Mouse (Mus musculus): ENCODE data around the gene Smoc2. TPM values are rescaled to one million over a fixed set of nuclear protein-coding genes. Genes with fewer than 3 reads are reported as not detected.

Gene Smoc2
- polyA plus RNA-seq, 1 experiment from 2014 or later = 3.5 TPM

DNA sequence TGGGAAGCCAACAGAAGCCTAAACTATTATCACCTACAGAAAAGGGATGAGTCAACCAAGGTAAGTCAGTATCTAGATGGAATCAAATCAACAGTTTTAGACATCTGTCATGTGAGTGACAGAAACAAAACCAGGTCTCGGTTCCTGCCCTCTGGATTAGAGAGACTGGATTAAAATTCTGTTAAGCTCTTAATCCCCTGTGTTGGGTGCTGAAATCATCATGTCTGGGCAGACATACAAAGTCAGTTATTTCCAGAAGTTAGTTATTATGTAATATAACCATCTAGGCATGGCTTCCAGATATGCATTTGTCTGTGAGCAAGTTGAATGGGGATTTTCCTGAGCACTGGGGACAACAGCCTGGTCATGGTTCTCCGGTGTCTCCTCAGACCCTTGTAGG, 33.0 kb upstream of the Smoc2 start:
- Histone ChIP-seq H3K27me3 (ENCODE audit: control insufficient read depth, insufficient read depth, low read length) (no peaks in the 10 kb centered on the region), H3K9me3 (ENCODE audit: control insufficient read depth, low read length) (no peaks in the 10 kb centered on the region), H3K9ac (no peak overlapping the region), H3K27ac (no peak overlapping the region), H3K4me2 (replicated peaks) (no peak overlapping the region), H3K36me3 (replicated peaks; ENCODE audit: control insufficient read depth, insufficient read depth) (no peaks in the 10 kb centered on the region), H3K4me1 (replicated peaks; ENCODE audit: control insufficient read depth, insufficient read depth, low read length) (no peaks in the 10 kb centered on the region), H3K4me3 (replicated peaks; ENCODE audit: low read length) (no peak overlapping the region)
- ATAC-seq (ENCODE audit: low FRiP score) (no peak), DNase-seq (ENCODE audit: low spot score) (no peak)
- WGBS = 90% methylated on average over 2 of the region's 2 CpGs

DNA sequence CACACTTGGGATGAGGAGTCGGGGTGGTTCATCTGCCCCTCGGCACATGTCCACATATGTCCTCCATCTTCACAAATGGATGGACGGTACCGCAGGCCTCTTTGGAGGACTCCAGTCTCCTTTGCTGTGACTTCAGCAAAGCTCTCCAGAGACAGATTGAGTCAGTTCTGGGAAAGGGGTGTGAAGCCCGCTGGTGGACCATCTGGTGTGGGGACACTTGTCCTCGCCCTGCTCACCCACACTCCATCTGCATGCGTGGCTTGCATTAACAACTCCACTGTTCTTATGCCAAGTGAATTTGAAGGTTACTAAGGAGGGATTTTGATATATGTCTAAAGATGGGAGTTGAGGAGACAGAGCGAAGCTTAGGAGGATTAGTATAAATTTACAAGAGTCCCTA, 31.4 kb upstream of the Smoc2 start:
- WGBS = 90% methylated on average over 8 of the region's 8 CpGs
- Histone ChIP-seq H3K4me1 (replicated peaks; ENCODE audit: control insufficient read depth, insufficient read depth, low read length) (no peaks in the 10 kb centered on the region), H3K9me3 (ENCODE audit: control insufficient read depth, low read length) (no peaks in the 10 kb centered on the region), H3K4me3 (replicated peaks; ENCODE audit: low read length) (no peak overlapping the region), H3K27ac (no peak overlapping the region), H3K27me3 (ENCODE audit: control insufficient read depth, insufficient read depth, low read length) (no peaks in the 10 kb centered on the region), H3K9ac (no peak overlapping the region), H3K36me3 (replicated peaks; ENCODE audit: control insufficient read depth, insufficient read depth) (no peaks in the 10 kb centered on the region), H3K4me2 (replicated peaks) (no peak overlapping the region)
- DNase-seq (ENCODE audit: low spot score) (no peak), ATAC-seq (ENCODE audit: low FRiP score) (no peak)

- H3K4me3 ChIP-seq (replicated peaks; ENCODE audit: low read length) = no peak overlapping the region
- DNase-seq (ENCODE audit: low spot score) = no peak
- H3K9me3 ChIP-seq (ENCODE audit: control insufficient read depth, low read length) = no peaks in the 10 kb centered on the region
- no peaks in the 10 kb centered on the region for H3K4me1 ChIP-seq (replicated peaks; ENCODE audit: control insufficient read depth, insufficient read depth, low read length)
- H3K9ac ChIP-seq = no peak overlapping the region
- no peak overlapping the region for H3K4me2 ChIP-seq (replicated peaks)
- no peak overlapping the region for H3K27ac ChIP-seq
- no peak for ATAC-seq (ENCODE audit: low FRiP score)
- 76% methylated on average over 4 of the region's 4 CpGs for WGBS
- H3K36me3 ChIP-seq (replicated peaks; ENCODE audit: control insufficient read depth, insufficient read depth) = no peaks in the 10 kb centered on the region
- no peaks in the 10 kb centered on the region for H3K27me3 ChIP-seq (ENCODE audit: control insufficient read depth, insufficient read depth, low read length)
Measured at GRCm38 (mm10) chr17:14249595-14249994, 29.7 kb upstream of the Smoc2 start.

GRCm38 (mm10) chr17:14250401-14250800, 28.9 kb upstream of the Smoc2 start:
- H3K27ac ChIP-seq = no peak overlapping the region
- no peak overlapping the region for H3K9ac ChIP-seq
- no peaks in the 10 kb centered on the region for H3K36me3 ChIP-seq (replicated peaks; ENCODE audit: control insufficient read depth, insufficient read depth)
- H3K27me3 ChIP-seq (ENCODE audit: control insufficient read depth, insufficient read depth, low read length) = no peaks in the 10 kb centered on the region
- ATAC-seq (ENCODE audit: low FRiP score) = no peak
- no peak overlapping the region for H3K4me3 ChIP-seq (replicated peaks; ENCODE audit: low read length)
- DNase-seq (ENCODE audit: low spot score) = no peak
- H3K9me3 ChIP-seq (ENCODE audit: control insufficient read depth, low read length) = no peaks in the 10 kb centered on the region
- no peaks in the 10 kb centered on the region for H3K4me1 ChIP-seq (replicated peaks; ENCODE audit: control insufficient read depth, insufficient read depth, low read length)
- H3K4me2 ChIP-seq (replicated peaks) = no peak overlapping the region
- WGBS = 72% methylated on average over 8 of the region's 8 CpGs

GRCm38 (mm10) chr17:14252456-14252855, 26.9 kb upstream of the Smoc2 start:
- Histone ChIP-seq H3K4me2 (replicated peaks) (no peak overlapping the region), H3K9me3 (ENCODE audit: control insufficient read depth, low read length) (no peaks in the 10 kb centered on the region), H3K27me3 (ENCODE audit: control insufficient read depth, insufficient read depth, low read length) (no peaks in the 10 kb centered on the region), H3K4me3 (replicated peaks; ENCODE audit: low read length) (no peak overlapping the region), H3K4me1 (replicated peaks; ENCODE audit: control insufficient read depth, insufficient read depth, low read length) (no peaks in the 10 kb centered on the region), H3K36me3 (replicated peaks; ENCODE audit: control insufficient read depth, insufficient read depth) (no peaks in the 10 kb centered on the region), H3K9ac (no peak overlapping the region), H3K27ac (no peak overlapping the region)
- 83% methylated on average over 7 of the region's 7 CpGs for WGBS
- DNase-seq (ENCODE audit: low spot score) = no peak
- no peak for ATAC-seq (ENCODE audit: low FRiP score)

GRCm38 (mm10) chr17:14254616-14255015, 24.7 kb upstream of the Smoc2 start:
- H3K27ac ChIP-seq = no peak overlapping the region
- no peak overlapping the region for H3K4me3 ChIP-seq (replicated peaks; ENCODE audit: low read length)
- no peaks in the 10 kb centered on the region for H3K36me3 ChIP-seq (replicated peaks; ENCODE audit: control insufficient read depth, insufficient read depth)
- no peak for DNase-seq (ENCODE audit: low spot score)
- 88% methylated on average over 5 of the region's 5 CpGs for WGBS
- no peak overlapping the region for H3K4me2 ChIP-seq (replicated peaks)
- no peaks in the 10 kb centered on the region for H3K27me3 ChIP-seq (ENCODE audit: control insufficient read depth, insufficient read depth, low read length)
- H3K4me1 ChIP-seq (replicated peaks; ENCODE audit: control insufficient read depth, insufficient read depth, low read length) = no peaks in the 10 kb centered on the region
- ATAC-seq (ENCODE audit: low FRiP score) = no peak
- no peak overlapping the region for H3K9ac ChIP-seq
- H3K9me3 ChIP-seq (ENCODE audit: control insufficient read depth, low read length) = no peaks in the 10 kb centered on the region

- H3K27ac ChIP-seq = no peak overlapping the region
- no peaks in the 10 kb centered on the region for H3K4me1 ChIP-seq (replicated peaks; ENCODE audit: control insufficient read depth, insufficient read depth, low read length)
- no peak for ATAC-seq (ENCODE audit: low FRiP score)
- no peak for DNase-seq (ENCODE audit: low spot score)
- no peaks in the 10 kb centered on the region for H3K9me3 ChIP-seq (ENCODE audit: control insufficient read depth, low read length)
- no peaks in the 10 kb centered on the region for H3K36me3 ChIP-seq (replicated peaks; ENCODE audit: control insufficient read depth, insufficient read depth)
- H3K4me2 ChIP-seq (replicated peaks) = no peak overlapping the region
- 89% methylated on average over 7 of the region's 7 CpGs for WGBS
- no peaks in the 10 kb centered on the region for H3K27me3 ChIP-seq (ENCODE audit: control insufficient read depth, insufficient read depth, low read length)
- no peak overlapping the region for H3K9ac ChIP-seq
- H3K4me3 ChIP-seq (replicated peaks; ENCODE audit: low read length) = no peak overlapping the region
Measured at GRCm38 (mm10) chr17:14257799-14258520, 21.3 kb upstream of the Smoc2 start.

- Histone ChIP-seq H3K4me2 (replicated peaks) (no peak overlapping the region), H3K27me3 (ENCODE audit: control insufficient read depth, insufficient read depth, low read length) (no peaks in the 10 kb centered on the region), H3K9ac (no peak overlapping the region), H3K4me1 (replicated peaks; ENCODE audit: control insufficient read depth, insufficient read depth, low read length) (no peaks in the 10 kb centered on the region), H3K27ac (no peak overlapping the region), H3K4me3 (replicated peaks; ENCODE audit: low read length) (no peak overlapping the region), H3K9me3 (ENCODE audit: control insufficient read depth, low read length) (no peaks in the 10 kb centered on the region), H3K36me3 (replicated peaks; ENCODE audit: control insufficient read depth, insufficient read depth) (no peaks in the 10 kb centered on the region)
- WGBS = 29% methylated on average over 6 of the region's 6 CpGs
- no peak for DNase-seq (ENCODE audit: low spot score)
- ATAC-seq (ENCODE audit: low FRiP score) = no peak
Measured at GRCm38 (mm10) chr17:14258906-14259305, 20.4 kb upstream of the Smoc2 start.

DNA sequence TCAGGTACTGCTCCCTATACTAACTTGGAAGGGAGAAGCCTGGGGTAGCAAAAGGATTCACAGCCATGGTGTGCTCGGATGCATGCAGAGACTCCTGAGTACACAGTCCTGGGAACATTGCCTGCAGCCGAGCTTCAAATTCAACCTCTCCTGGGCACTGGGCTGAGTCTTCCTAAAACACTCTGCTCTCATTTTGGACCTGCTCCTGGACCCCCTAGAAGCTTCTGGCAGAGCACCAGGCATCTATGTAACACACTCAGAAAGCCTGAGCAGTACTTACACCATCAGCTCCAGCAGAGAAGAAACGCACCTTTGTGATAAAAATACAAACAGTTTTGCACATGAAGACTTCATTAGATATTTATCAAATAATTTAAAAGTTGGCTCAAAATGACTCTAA, 18.3 kb upstream of the Smoc2 start:
- no peaks in the 10 kb centered on the region for H3K27me3 ChIP-seq (ENCODE audit: control insufficient read depth, insufficient read depth, low read length)

DNA sequence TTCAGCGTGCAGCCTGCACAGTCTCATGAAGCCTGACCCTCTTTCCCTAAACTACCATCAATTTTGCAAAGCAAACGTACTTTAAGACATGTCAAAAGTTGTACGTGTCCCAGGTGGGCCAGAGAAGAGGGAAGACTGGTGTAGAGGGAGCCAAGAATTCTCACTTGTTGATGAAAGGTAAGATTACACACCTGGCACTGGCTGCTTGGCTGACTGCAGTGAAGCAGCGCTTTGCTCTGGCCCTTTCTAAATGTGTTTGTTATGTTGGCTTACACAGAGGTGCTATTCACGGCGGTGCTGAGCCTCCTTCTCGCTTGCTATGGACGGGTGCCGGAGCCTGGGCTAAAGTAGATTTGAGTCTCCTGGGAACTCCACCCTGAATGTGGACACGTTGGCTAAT, 17.1 kb upstream of the Smoc2 start:
- H3K36me3 ChIP-seq (replicated peaks; ENCODE audit: control insufficient read depth, insufficient read depth) = no peaks in the 10 kb centered on the region
- H3K27me3 ChIP-seq (ENCODE audit: control insufficient read depth, insufficient read depth, low read length) = no peaks in the 10 kb centered on the region
- no peaks in the 10 kb centered on the region for H3K4me1 ChIP-seq (replicated peaks; ENCODE audit: control insufficient read depth, insufficient read depth, low read length)
- 92% methylated on average over 10 of the region's 10 CpGs for WGBS
- no peak overlapping the region for H3K27ac ChIP-seq
- no peak overlapping the region for H3K4me3 ChIP-seq (replicated peaks; ENCODE audit: low read length)
- no peak overlapping the region for H3K4me2 ChIP-seq (replicated peaks)
- ATAC-seq (ENCODE audit: low FRiP score) (no peak), DNase-seq (ENCODE audit: low spot score) (no peak)
- no peak overlapping the region for H3K9ac ChIP-seq
- no peaks in the 10 kb centered on the region for H3K9me3 ChIP-seq (ENCODE audit: control insufficient read depth, low read length)

More for the DNA sequence above, 18.3 kb upstream of the Smoc2 start:
- no peaks in the 10 kb centered on the region for H3K9me3 ChIP-seq (ENCODE audit: control insufficient read depth, low read length)
- H3K4me2 ChIP-seq (replicated peaks) = no peak overlapping the region
- WGBS = 89% methylated on average over 3 of the region's 3 CpGs
- H3K27ac ChIP-seq = no peak overlapping the region
- H3K4me3 ChIP-seq (replicated peaks; ENCODE audit: low read length) = no peak overlapping the region
- DNase-seq (ENCODE audit: low spot score) (no peak), ATAC-seq (ENCODE audit: low FRiP score) (no peak)
- no peaks in the 10 kb centered on the region for H3K4me1 ChIP-seq (replicated peaks; ENCODE audit: control insufficient read depth, insufficient read depth, low read length)
- H3K36me3 ChIP-seq (replicated peaks; ENCODE audit: control insufficient read depth, insufficient read depth) = no peaks in the 10 kb centered on the region
- no peak overlapping the region for H3K9ac ChIP-seq
